Mouse (Mus musculus): ENCODE data around the gene Eef1akmt3.

DNA sequence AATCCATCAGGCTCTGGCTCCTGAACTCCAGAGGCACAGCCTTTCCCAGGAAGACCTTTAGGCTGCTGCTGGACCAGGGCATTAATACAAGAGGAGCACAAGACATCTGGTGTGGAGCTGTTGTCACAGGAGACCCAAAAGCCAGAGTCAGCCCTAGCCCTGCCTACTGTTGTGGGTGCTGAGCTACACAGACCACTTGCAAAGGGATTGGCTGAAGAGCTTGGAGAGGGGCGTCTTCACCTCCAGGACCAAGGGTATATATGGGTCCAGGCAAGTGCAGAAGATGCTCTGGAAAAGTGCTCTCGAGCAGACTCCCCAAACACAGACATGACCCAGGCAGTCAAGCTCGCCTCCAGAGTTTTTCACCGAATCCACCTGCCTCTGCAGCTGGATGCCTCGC, 6.6 kb upstream of the Eef1akmt3 start, which contains the start of gene Cyp27b1:
- TF ChIP-seq ZNF384 (IDR thresholded peaks at IDR 0.05; ENCODE audit: low read depth, low read length) (no peak), HCFC1 (IDR thresholded peaks at IDR 0.05; ENCODE audit: borderline replicate concordance, insufficient read depth, low read length) (no peak), MAFK (IDR thresholded peaks at IDR 0.05; ENCODE audit: insufficient read depth, low read depth, low read length) (no peak), CHD2 (IDR thresholded peaks at IDR 0.05; ENCODE audit: low read depth, low read length) (no peak)

Measured in ES-E14 (cell line).